Mouse (Mus musculus) hindlimb bud, embryonic 11.5 days (tissue): Measurements from ENCODE around the gene Sis.

ENCODE experiments used
- DNase-seq: peaks from one replicate; pipeline ENCODE4 v3.0.0-alpha.2; 2012; ENCODE audit warnings: low read depth, low spot score; ENCODE audit errors: extremely low spot score

Gene Sis

DNA sequence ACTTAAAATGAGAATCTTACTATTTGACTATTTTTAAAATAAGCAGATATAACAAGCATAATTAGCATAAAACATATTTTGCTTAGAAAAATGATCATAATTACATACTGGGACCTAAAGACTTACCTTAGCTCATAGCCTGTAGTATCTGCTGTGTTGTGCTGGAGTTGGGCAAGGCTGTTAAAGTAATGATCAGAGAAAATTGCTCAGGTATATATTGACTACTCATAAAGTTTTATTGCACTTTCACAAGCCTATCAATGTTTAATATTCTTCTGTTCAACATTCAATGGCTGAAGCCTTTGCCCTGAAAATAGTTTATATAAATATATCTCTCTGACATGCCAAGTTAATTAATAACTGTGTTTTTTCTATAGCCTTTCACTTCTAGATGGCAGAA, at the start of gene Sis:
Sis (minus strand) TSS at position 189 of the 400 bp plus-strand sequence.
- DNase-seq: no peak

DNA sequence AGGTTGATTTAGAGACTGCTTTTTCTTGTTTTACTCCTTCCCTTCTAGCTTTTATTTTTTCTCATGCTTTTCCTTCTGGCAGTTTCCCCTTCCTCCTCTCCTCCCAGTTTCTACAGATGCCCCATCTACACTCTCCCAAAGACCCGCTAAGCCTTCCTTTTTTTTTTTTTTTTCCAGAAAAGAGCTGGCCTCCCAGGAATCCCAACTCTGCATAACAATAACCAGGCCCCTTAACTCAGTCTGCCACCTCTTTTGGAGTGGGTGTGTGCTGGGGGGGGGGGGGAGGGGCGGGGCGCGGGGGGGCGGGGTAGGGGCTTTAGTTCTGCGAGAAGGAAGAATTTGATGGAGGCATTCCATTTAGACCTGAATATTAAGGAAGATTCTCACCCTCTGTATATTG, 38.4 kb upstream of the Sis start:
- DNase-seq: no peak

DNA sequence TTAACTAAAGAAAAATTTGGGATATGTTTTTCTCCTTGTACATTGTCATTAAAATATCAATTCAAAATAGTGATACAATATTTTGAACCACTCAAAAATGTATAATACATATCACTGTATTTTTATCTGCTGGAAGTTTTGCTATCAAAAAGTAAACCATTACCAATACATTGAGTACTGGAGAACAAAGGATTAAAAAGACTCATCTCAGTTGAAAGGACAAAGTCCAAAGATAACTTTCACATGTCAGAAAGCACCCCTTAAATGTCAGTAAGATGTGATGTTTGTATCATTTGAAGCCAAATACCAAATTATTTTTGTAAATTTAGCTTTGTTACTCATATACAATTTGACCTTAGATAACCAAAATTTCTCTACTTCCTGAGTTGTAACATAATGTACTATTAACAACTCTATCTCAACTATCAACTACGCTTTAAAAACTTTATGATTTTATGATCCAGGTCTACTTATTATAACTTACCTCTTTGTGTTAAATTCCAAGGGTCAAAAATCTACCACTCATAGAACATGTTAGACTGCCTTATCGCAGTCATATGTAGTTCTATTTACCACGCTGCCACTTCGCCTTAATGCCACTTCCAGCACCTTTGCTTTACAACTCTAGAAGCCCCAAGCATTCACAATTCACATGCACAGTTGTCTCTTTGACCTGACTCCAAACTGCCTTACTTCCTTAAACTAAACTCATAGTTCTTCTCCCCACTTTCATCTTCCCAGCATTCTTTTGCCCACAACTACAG, 35.5 kb upstream of the Sis start:
- no peak for DNase-seq

DNA sequence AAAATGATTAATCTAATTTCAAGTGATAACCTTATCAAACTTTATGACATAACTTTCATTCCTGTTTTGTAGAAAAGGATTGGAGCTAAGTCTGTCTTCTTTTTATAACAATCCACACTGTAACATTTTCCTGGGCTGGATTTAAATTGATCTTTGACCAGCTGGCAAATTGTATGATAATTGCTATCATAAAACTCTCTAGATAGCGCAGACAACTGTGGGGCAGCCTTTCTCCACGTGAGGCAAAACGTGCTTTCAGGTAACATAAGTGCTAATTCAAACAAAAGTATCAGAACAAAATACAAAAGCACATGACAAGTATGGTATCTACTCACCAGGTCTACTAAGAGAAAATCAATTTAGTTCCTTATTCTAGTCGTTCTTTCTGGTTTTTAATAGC, 29.9 kb upstream of the Sis start:
- no peak for DNase-seq

DNA sequence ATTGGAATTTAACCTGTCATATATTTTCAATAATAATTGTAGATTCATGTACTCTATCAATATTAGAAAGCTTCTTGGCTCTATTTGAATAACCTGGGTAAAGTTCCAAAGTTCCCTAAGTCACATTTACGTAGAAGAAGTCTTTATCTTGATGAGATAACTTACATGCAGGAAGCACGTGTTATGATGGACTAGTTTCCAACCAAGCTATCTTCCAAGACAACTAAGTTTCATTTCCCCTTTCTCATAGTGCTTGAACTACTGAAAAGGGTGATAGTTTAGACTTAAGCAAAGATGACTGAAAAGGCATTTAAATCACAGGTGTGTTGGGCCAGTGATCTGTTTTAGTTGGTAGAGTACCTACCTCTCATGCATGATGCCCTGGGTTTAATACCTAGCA, 23.3 kb upstream of the Sis start:
- no peak for DNase-seq

- DNase-seq: no peak
Measured at GRCm38 (mm10) chr3:72976602-72977001, 8.9 kb upstream of the Sis start.

DNA sequence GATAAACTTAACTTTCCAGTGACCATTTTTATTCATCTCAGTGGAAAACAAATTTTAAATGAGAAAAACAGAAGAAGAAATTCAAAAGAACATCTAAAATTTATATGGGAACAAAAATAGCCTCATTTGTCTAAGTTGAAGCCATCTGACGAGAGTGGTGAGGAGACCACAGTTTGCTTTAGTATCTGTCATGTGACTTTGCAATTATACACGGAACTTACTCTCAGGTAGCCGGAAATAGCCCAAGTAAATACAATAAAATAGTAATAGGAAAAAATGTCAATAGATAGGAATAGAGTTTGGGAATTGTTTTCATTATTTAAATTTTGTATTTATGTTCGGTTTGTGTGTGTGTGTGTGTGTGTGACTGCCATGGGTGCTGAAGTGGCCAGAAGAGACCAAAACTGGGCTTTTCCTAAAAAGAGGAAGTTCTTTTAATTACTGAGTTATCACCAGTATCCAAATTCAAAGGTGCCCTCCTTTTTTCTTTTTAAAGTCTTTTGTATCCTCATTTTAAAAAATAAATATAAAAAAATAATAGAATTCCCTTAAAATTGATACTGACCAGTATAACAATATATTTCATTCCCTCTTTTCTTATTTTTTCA, 48.6 kb downstream of the Sis start:
- DNase-seq: no peak

DNA sequence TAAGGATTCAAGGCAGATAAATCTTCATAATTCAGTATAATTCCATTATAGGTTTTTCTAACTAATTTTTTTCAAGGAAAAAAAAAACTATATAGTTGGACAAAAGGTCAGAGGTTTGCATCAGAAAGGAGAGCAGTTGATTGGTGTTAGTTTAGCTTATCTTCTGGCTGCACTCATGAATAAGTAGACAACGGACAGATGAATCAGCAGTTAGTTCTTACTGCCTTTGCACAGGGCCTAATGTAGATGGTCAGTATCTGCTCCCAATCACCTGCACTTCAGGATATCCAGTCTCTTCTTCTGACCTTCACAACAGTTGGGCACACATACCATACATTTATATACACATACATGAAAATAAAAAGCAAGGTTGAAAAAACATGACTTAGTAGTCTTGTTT, 85.2 kb downstream of the Sis start:
- no peak for DNase-seq

DNA sequence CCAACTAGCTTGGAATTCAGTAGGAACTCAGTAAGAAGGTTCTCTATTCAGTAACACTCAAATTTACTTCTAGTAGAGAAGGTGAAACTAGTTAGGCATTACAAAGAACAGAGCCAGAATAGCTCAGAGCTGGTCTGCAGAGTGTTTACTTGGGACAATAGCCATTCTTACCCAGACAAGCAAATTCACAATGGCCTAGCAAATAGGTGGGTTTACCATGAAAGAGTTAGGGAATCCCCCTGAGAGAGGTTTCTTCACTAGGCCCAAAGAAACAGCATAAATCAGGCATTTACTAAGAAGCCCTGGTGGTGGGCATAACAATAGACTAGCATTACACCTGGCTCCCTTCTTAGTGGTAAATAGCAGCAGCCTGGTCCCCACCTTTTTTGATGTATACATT, 99.5 kb downstream of the Sis start:
- no peak for DNase-seq

DNA sequence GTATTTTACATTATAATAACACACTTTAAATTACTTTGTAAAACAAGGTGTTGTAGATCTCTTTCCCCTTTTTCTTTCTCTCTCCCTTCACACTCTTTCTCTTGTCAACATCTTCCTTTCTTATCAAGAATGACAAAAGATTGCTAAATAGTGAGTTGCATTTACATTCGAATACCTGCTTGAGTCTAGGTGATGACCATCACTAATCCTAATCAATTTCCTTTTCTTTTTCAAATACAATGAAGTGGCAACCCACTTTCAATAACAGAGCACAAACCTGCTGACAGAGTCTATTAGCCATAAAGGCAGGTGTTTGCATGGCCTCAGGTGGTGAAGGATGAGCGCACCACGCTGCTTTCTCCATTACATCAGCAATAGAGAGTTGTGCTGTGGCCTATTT, 108.9 kb downstream of the Sis start:
- no peak for DNase-seq

GRCm38 (mm10) chr3:72855405-72855804, 112.3 kb downstream of the Sis start:
- DNase-seq: no peak

DNA sequence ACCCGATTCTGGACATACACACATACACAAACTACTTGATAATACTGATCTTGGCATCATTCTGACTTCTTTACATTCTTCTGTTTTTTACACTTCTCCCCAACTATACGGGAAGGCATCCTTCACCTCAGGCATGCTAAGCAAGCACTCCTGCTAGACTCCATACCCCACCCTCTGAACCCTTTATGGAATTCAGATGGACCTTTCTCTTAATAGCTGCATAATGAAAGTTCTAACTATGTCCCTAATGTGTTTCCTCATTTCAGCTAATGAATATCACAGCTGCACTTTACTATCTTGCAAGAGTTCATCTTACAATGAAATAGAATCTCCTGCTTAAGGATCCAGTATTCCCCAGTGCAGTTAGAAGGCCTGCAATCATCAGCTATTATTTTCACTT, 127.0 kb downstream of the Sis start:
- no peak for DNase-seq
